Mouse (Mus musculus) lung, adult 2 months (tissue): ENCODE results near the gene Taar7e.
"Not testable (repeated sequence)": the region's sequence is repeated elsewhere in the genome, so short reads cannot be mapped to it uniquely, and the experiment has no call there.

Experiments
- CTCF ChIP-seq: fragments of 200-500 bp; IDR thresholded peaks from 2 replicates; pipeline ENCODE4 v1.5.1; 2011; ENCODE audit warnings: mild to moderate bottlenecking, low read length, control low read depth; ENCODE audit not compliant: insufficient read depth
- POLR2A ChIP-seq: fragments of 200-500 bp; IDR thresholded peaks from 2 replicates; pipeline ENCODE4 v1.6.1; 2011; ENCODE audit warnings: low read depth, mild to moderate bottlenecking, control low read depth, low read length, borderline replicate concordance; ENCODE audit errors: extremely low read depth

DNA sequence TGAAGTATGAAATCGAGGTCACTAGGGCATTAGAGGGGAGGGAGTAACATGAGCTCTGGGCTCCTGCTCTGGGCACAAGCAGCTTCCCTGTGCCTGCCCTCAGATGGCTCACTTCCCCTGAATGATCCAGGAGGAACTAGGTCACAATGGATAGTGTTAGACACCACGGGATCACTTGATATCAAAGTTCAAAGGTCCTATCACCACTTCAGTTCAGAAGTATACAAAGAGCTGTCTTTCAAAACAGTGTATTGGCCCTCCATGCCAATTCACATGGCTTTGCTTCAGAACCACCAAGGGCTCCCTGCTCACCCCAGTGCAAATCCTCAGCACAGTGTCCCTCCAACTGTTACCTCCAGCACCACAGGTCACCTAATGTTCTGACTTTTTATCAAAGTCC is 37.3 kb downstream of the Taar7e start:
- not testable (repeated sequence) for TF ChIP-seq CTCF, POLR2A
